Mouse (Mus musculus) cerebellum, adult 18-20 months (tissue): ENCODE data around the gene Hus1.

ENCODE experiments used
- DNase-seq, 2 experiments: peaks; one replicate each; pipeline ENCODE4 v3.0.0; 2021

Gene Hus1

GRCm38 (mm10) chr11:8973166-8973565 lies 37.8 kb downstream of the Hus1 start, which contains the start of gene Pkd1l1:
Pkd1l1 (minus strand) TSS chr11:8973266.
- DNase-seq: no peak

DNA sequence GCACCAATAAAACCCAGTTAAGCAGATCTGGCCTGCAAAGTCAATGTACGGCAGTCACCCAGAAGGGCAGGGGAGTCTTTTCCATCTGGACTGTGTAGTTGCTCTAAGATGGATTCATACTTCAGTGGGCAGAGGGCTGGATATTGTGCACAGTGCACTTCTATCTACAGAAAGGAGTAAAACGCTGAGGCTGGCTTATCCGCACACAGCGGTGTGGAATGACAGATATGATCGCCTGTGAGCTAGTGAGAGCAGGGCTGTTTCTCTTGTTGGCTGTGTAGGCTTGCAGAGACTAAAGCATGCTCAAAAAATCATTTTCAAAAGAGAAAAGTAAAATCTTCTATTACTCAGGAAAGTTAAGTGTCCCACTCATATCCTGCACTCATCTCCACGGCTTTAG lies 38.9 kb downstream of the Hus1 start:
- DNase-seq: no peak

- DNase-seq: no peak
Measured at GRCm38 (mm10) chr11:8970509-8970908, 40.5 kb downstream of the Hus1 start.

GRCm38 (mm10) chr11:8968094-8968493 lies 42.9 kb downstream of the Hus1 start:
- DNase-seq: no peak

DNA sequence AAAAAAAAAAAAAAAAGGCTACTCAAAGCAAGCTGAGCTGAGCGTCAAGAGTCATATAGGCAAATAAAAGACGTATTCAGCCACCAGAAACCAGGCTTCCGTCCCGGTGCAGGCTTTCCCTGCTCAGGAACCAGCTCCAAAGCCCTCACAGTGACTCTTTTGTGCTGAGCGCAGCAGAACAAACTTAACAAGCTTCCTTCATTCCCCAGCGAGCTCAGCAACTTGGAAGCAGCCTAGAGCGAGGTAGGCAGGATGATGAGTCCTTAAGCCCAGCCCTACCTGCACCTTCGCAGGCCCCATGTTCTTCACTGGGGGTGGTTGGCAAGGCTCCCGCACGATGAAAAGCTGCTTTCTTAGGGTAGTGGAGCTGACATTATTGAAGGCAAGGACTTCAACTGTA lies 52.4 kb downstream of the Hus1 start:
- DNase-seq: peak in 1 of 2 experiments; percentile 13

DNA sequence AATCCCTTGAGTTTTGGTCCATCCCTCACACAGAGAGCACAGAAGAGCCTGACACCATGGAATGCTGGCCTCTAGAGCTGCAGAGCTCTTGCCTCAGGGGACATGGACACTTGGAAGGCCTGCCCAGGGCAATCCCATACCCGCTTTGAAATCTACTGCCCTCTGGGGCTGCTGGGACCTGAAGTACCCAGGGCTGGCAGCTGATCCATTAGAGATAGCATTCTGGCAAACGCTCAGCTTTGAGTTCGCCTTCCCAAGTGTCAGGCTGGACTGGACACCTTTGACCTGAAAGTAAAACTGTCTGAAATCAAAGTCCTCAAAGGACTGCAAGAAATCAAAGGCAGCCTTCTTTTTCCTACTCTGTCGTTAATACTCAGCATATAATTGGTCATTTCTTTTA lies 52.9 kb downstream of the Hus1 start:
- DNase-seq: no peak

DNA sequence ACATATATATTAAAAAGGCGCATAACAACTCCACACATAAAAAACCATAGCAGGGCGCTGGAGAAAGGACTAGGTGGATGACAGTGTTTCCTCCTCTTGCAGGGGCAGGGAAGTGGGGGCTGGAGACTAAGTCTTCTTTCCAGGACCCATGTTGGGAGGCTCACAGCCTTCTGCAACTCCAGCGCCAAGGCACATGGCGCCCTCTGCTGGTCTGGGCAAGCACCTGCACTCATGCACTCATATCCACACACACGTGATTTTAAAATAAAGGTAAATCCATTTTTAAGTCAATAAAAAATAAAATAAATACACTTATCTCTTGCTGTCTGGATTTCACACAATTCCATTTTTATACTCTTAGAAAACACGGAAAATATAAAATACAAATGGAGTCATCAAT lies 54.0 kb downstream of the Hus1 start:
- no peak for DNase-seq

GRCm38 (mm10) chr11:8955678-8956077 lies 55.3 kb downstream of the Hus1 start:
- DNase-seq: peak; percentile 3 to 25

DNA sequence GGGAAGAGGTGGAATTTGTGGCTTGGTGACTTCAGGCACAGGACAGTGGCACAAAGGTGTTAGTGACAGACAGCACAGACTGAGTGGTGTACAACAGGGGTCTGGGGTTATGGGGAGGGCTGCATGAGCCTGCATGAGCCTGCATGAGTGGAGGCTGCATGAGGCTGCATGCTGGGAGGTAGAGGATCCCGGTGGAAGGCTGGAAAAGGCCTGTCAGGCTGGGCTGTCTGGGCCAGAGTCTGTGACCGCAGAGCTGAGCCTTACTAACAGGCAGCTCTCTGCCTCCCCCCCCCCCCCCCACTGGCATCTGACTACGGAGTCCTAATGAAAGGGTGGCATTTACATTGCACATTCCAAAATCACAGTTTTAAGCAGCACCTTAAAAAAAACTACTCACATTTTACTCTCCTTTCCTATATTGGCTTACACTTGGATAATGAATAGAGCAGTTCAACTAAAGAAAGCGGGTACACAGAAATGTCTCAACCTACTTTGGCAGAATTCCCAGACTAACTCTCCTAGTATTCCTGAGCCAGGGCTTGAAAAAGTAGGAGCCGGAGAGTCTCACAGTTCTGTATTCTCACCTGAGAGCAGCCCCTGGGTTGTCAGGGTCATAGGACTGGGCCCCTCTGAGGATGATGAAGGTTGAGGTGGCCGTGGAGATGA lies 61.1 kb downstream of the Hus1 start:
- no peak for DNase-seq

- no peak for DNase-seq
Measured at GRCm38 (mm10) chr11:8948871-8949270, 62.1 kb downstream of the Hus1 start.

GRCm38 (mm10) chr11:8944114-8944513 lies 66.9 kb downstream of the Hus1 start:
- DNase-seq: no peak
